ENCODE assay signal across 15 mouse cellular contexts in the genomic region with DNA sequence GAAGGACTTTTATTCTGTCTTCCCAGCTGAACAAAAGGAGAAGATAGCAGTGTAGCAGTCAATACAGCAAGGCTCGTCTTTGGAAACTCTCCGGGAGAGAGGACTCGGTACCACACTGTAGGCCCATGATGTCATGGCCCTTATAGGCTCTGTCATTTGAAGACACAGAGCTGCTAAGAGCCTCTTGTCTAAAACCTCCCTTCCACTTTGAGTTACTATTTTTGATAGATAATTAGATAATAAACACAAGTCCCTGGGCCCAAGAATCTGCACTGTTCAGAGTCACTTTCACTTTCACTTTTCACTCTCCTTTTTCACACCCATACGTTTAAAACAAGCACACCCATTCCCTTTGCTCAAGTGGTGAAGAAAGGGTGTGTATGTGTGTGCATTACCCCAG. TPM values are rescaled to one million over a fixed set of nuclear protein-coding genes. Genes with fewer than 3 reads are reported as not detected.
DNase-seq lines count a peak whose midpoint lies in the region; ATAC-seq and TF ChIP-seq lines count a peak whose summit lies in the region.
"Had no signal": no experiment of that assay in that cellular context is flagged by ENCODE, and none has a peak within 500 bp of the region (broad histone marks: within the 10 kb centered on the region; RNA-seq: fewer than 3 reads in every experiment).

No protein-coding gene starts in this region.

- H3K27ac ChIP-seq in heart, embryonic 16.5 days (ENCODE audit: low read length), result no peak overlapping the region
- peak overlapping the region; percentile 9; the same call in 1 of the 2 replicates for H3K27ac ChIP-seq in MEL (ENCODE audit: control insufficient read depth, low read depth, low read length)
- H3K27ac ChIP-seq in forebrain, embryonic 14.5 days (ENCODE audit: low read depth, low read length), result no peak overlapping the region
- H3K27ac ChIP-seq in midbrain, embryonic 10.5 days (replicated peaks), result no peak overlapping the region
- H3K27ac ChIP-seq: left cerebral cortex, adult 2 months had no signal

- no peak for TF ChIP-seq CTCF in MEL (IDR thresholded peaks at IDR 0.05 in 2 of 3, conservative IDR thresholded peaks at IDR 0.05 in 1 of 3; ENCODE audit: control insufficient read depth in 1 of 3, insufficient read depth in 1 of 3, low read depth in 2 of 3, low read length in 3 of 3, poor library complexity in 1 of 3, severe bottlenecking in 1 of 3)

- peak; percentile 41; the same call in 1 of the 2 replicates for ATAC-seq in heart, embryonic 16.5 days (replicated peaks; ENCODE audit: extremely low read depth, insufficient read depth, low FRiP score)
- no peak for ATAC-seq in forebrain, embryonic 14.5 days
- ATAC-seq: midbrain, embryonic 16.5 days had no signal

- TF ChIP-seq POLR2A in MEL (IDR thresholded peaks at IDR 0.05; ENCODE audit: control insufficient read depth in 1 of 2, insufficient read depth in 1 of 2, low read depth in 1 of 2, low read length in 2 of 2, poor library complexity in 1 of 2) (no peak), myocyte (IDR thresholded peaks at IDR 0.05; ENCODE audit: insufficient read length, low read depth) (no peak)

- WGBS in heart, embryonic 16.5 days, result 58% methylated on average over 4 of the region's 4 CpGs
- 82% methylated on average over 4 of the region's 4 CpGs for WGBS in forebrain, embryonic 14.5 days
- WGBS in midbrain, embryonic 10.5 days, result 86% methylated on average over 4 of the region's 4 CpGs

- no peaks in the 10 kb centered on the region for H3K27me3 ChIP-seq in heart, embryonic 16.5 days (ENCODE audit: control insufficient read depth, insufficient read depth, low read length)
- no peaks in the 10 kb centered on the region for H3K27me3 ChIP-seq in MEL (ENCODE audit: control insufficient read depth in 1 of 2, insufficient read depth in 2 of 2, low read length in 2 of 2)
- H3K27me3 ChIP-seq in myocyte (ENCODE audit: control insufficient read depth, insufficient read depth, insufficient read length), result no peaks in the 10 kb centered on the region
- H3K27me3 ChIP-seq in forebrain, embryonic 14.5 days (replicated peaks; ENCODE audit: control insufficient read depth, insufficient read depth, low read length), result no peaks in the 10 kb centered on the region
- no peaks in the 10 kb centered on the region for H3K27me3 ChIP-seq in midbrain, embryonic 10.5 days (ENCODE audit: low read depth, poor library complexity, severe bottlenecking)

- H3K9ac ChIP-seq in heart, embryonic 16.5 days (ENCODE audit: low read length), result no peak overlapping the region; the same call in 1 of the 2 replicates
- H3K9ac ChIP-seq in MEL (ENCODE audit: control insufficient read depth, low read depth, low read length, poor library complexity, severe bottlenecking), result peak overlapping the region; percentile 54
- no peak overlapping the region for H3K9ac ChIP-seq in forebrain, embryonic 14.5 days (ENCODE audit: low read length)

- no peaks in the 10 kb centered on the region for H3K9me3 ChIP-seq in heart, embryonic 16.5 days (replicated peaks; ENCODE audit: control insufficient read depth, low read length)
- H3K9me3 ChIP-seq in MEL (replicated peaks; ENCODE audit: insufficient read depth, low read length), result no peaks in the 10 kb centered on the region
- H3K9me3 ChIP-seq in forebrain, embryonic 14.5 days (replicated peaks; ENCODE audit: control insufficient read depth, low read length), result no peaks in the 10 kb centered on the region
- H3K9me3 ChIP-seq in midbrain, embryonic 10.5 days (replicated peaks), result no peaks in the 10 kb centered on the region

- no peak overlapping the region for H3ac ChIP-seq in myocyte (ENCODE audit: control insufficient read depth, insufficient read length)

- H3K79me2 ChIP-seq in MEL (ENCODE audit: control insufficient read depth, insufficient read depth, low read length, poor library complexity) (no peaks in the 10 kb centered on the region), myocyte (ENCODE audit: control insufficient read depth, insufficient read depth) (no peaks in the 10 kb centered on the region)

- DNase-seq in heart, adult 9 months (ENCODE audit: low spot score in 2 of 2), result no peak
- DNase-seq in MEL (ENCODE audit: low read depth, low spot score), result peak; percentile 44
- DNase-seq in induced T-regulatory cell, adult 2 months (ENCODE audit: low read depth), result peak; percentile 68
- no peak for DNase-seq in forebrain, embryonic 14.5 days (ENCODE audit: low spot score)
- DNase-seq in adrenal gland, postnatal 4 days (ENCODE audit: low spot score in 2 of 2), result no peak
- DNase-seq in midbrain, embryonic 10.5 days (ENCODE audit: low spot score), result no peak
- DNase-seq: adrenal gland, postnatal 25 days; cerebellum, postnatal 36 days; gastrocnemius, postnatal 14 days; lung, adult 2 months had no signal

- no peak for TF ChIP-seq RAD21 in MEL (IDR thresholded peaks at IDR 0.05; ENCODE audit: low read depth, low read length)

- peak overlapping the region; percentile 7 for H3K4me3 ChIP-seq in heart, embryonic 16.5 days (ENCODE audit: low read length)
- peak overlapping the region; percentile 37 to 41 for H3K4me3 ChIP-seq in MEL (ENCODE audit: control insufficient read depth in 1 of 2, insufficient read depth in 1 of 2, low read depth in 2 of 2, low read length in 2 of 2)
- no peak overlapping the region for H3K4me3 ChIP-seq in myocyte
- no peak overlapping the region for H3K4me3 ChIP-seq in forebrain, embryonic 14.5 days (ENCODE audit: low read depth, low read length)
- H3K4me3 ChIP-seq in midbrain, embryonic 10.5 days, result no peak overlapping the region
- H3K4me3 ChIP-seq: left cerebral cortex, adult 2 months had no signal

- no peak for TF ChIP-seq EP300 in MEL (IDR thresholded peaks at IDR 0.05; ENCODE audit: low read depth in 1 of 2, low read length in 2 of 2)

- H3K4me2 ChIP-seq in heart, embryonic 16.5 days (ENCODE audit: low read depth, low read length), result peak overlapping the region; percentile 52
- H3K4me2 ChIP-seq in myocyte (ENCODE audit: low read depth), result peak overlapping the region; percentile 61
- no peak overlapping the region for H3K4me2 ChIP-seq in forebrain, embryonic 14.5 days (ENCODE audit: low read length)

- no peaks in the 10 kb centered on the region; the same call in 1 of the 2 replicates for H3K4me1 ChIP-seq in heart, embryonic 16.5 days (ENCODE audit: control insufficient read depth, insufficient read depth, low read length)
- peaks cover 4 to 16% of the 10 kb centered on the region in 2 experiments for H3K4me1 ChIP-seq in MEL (ENCODE audit: control insufficient read depth in 1 of 2, insufficient read depth in 2 of 2, low read length in 2 of 2)
- H3K4me1 ChIP-seq in forebrain, embryonic 14.5 days (ENCODE audit: control insufficient read depth, insufficient read depth, low read length), result no peaks in the 10 kb centered on the region
- no peaks in the 10 kb centered on the region for H3K4me1 ChIP-seq in midbrain, embryonic 10.5 days

- peaks cover 15% of the 10 kb centered on the region for H3K36me3 ChIP-seq in heart, embryonic 16.5 days (ENCODE audit: control insufficient read depth, insufficient read depth)
- H3K36me3 ChIP-seq in MEL (ENCODE audit: control insufficient read depth in 1 of 2, insufficient read depth in 2 of 2, low read length in 2 of 2), result peaks cover 0 to 2% of the 10 kb centered on the region in 2 experiments; a peak in 2 of 4 replicates
- peaks cover 46% of the 10 kb centered on the region for H3K36me3 ChIP-seq in myocyte (ENCODE audit: control insufficient read depth, insufficient read depth)
- no peaks in the 10 kb centered on the region for H3K36me3 ChIP-seq in forebrain, embryonic 14.5 days (ENCODE audit: control insufficient read depth, insufficient read depth, low read length)
- H3K36me3 ChIP-seq in midbrain, embryonic 10.5 days, result peaks cover 72% of the 10 kb centered on the region

TF ChIP-seq in MEL, 35 proteins besides CTCF, POLR2A, EP300 and RAD21 (continues in another document):
- TF ChIP-seq ETS1 (IDR thresholded peaks at IDR 0.05; ENCODE audit: low read depth, low read length), result peak; percentile 48; the same call in 1 of the 2 replicates
- TF ChIP-seq KAT2A (conservative IDR thresholded peaks at IDR 0.05; ENCODE audit: low read depth, low read length), result no peak

TF ChIP-seq in myocyte, 11 proteins besides CTCF, POLR2A, EP300 and RAD21 (continues in another document):
- TF ChIP-seq REST (IDR thresholded peaks at IDR 0.05; ENCODE audit: insufficient read depth, insufficient read length) (no peak), MAX (IDR thresholded peaks at IDR 0.05; ENCODE audit: low read depth) (no peak), CEBPB (IDR thresholded peaks at IDR 0.05; ENCODE audit: insufficient read depth, poor library complexity, severe bottlenecking) (no peak)

RNA-seq across cellular contexts. Expression of a gene that starts 9.7 kb away (rescaled TPM):
- polyA plus RNA-seq in heart, embryonic 16.5 days (2015; fragmentation: Nextera tagmentation; extraction: Ambion mirVana), result 9.3 and 11.3 TPM in 2 replicates
- total RNA-seq in MEL (2012; rRNA removed), result 0.16 and 0.19 TPM in 2 replicates
- polyA plus RNA-seq in MEL (2012; ENCODE audit: insufficient read depth in 1 of 2, insufficient read length in 2 of 2, low read depth in 1 of 2, low replicate concordance in 2 of 2, missing spikeins in 1 of 2), result under 1 TPM in 1 of 2 experiments, not detected in 1; 0.11 TPM
- 3.2 TPM for polyA plus RNA-seq in myocyte (2012; fragmentation: generic; extraction: Trizol)
- polyA plus RNA-seq in forebrain, embryonic 14.5 days (2014; fragmentation: Nextera tagmentation; extraction: Ambion mirVana), result 0.46 and 0.93 TPM in 2 replicates
- total RNA-seq in adrenal gland, postnatal 4 days (2021), result 10 to 100 TPM in 1 of 2 experiments, 1 to 10 TPM in 1; 5.9 to 14.7 TPM
- polyA plus RNA-seq in midbrain, embryonic 10.5 days (2016; fragmentation: Nextera tagmentation; extraction: Ambion mirVana), result 0.22 and 0.57 TPM in 2 replicates

RNA-seq across cellular contexts. Expression of a gene that starts 16.2 kb away (rescaled TPM):
- polyA plus RNA-seq in heart, embryonic 16.5 days (2015; fragmentation: Nextera tagmentation; extraction: Ambion mirVana), result 25.3 and 26.1 TPM in 2 replicates
- 5.5 and 7.3 TPM in 2 replicates for total RNA-seq in MEL (2012; rRNA removed)
- polyA plus RNA-seq in MEL (2012; ENCODE audit: insufficient read depth in 1 of 2, insufficient read length in 2 of 2, low read depth in 1 of 2, low replicate concordance in 2 of 2, missing spikeins in 1 of 2), result 1 to 10 TPM in 1 of 2 experiments, not detected in 1; 9.5 TPM
- polyA plus RNA-seq in myocyte (2012; fragmentation: generic; extraction: Trizol), result 17.7 TPM
- polyA plus RNA-seq in forebrain, embryonic 14.5 days (2014; fragmentation: Nextera tagmentation; extraction: Ambion mirVana), result 7.1 and 8.6 TPM in 2 replicates
- total RNA-seq in adrenal gland, postnatal 4 days (2021), result 10 to 100 TPM; 19.1 to 20.3 TPM
- 29.8 and 32.9 TPM in 2 replicates for polyA plus RNA-seq in midbrain, embryonic 10.5 days (2016; fragmentation: Nextera tagmentation; extraction: Ambion mirVana)

RNA-seq across cellular contexts. Expression of a gene that starts 43.5 kb away (rescaled TPM):
- polyA plus RNA-seq in heart, embryonic 16.5 days (2015; fragmentation: Nextera tagmentation; extraction: Ambion mirVana), result not detected in 2 replicates
- not detected in 2 replicates for total RNA-seq in MEL (2012; rRNA removed)
- polyA plus RNA-seq in MEL (2012; ENCODE audit: insufficient read depth in 1 of 2, insufficient read length in 2 of 2, low read depth in 1 of 2, low replicate concordance in 2 of 2, missing spikeins in 1 of 2), result under 1 TPM in 1 of 2 experiments, not detected in 1; 0.19 TPM
- 0.12 TPM for polyA plus RNA-seq in myocyte (2012; fragmentation: generic; extraction: Trizol)
- not detected in 2 replicates for polyA plus RNA-seq in forebrain, embryonic 14.5 days (2014; fragmentation: Nextera tagmentation; extraction: Ambion mirVana)
- total RNA-seq in adrenal gland, postnatal 4 days (2021), result not detected
- not detected in 2 replicates for polyA plus RNA-seq in midbrain, embryonic 10.5 days (2016; fragmentation: Nextera tagmentation; extraction: Ambion mirVana)
- total RNA-seq: adrenal gland, postnatal 25 days; gastrocnemius, postnatal 14 days; left cerebral cortex, adult 2 months had no signal
- polyA plus RNA-seq: kidney, embryonic 16.5 days; lung, adult 2 months; midbrain, embryonic 16.5 days had no signal

Comparison
In these comparisons a context has a peak if more than half of its experiments do, and no peak if none do; other contexts are left out.
1. H3K4me3 ChIP-seq: peak in heart, embryonic 16.5 days (single experiment) and MEL (2 of 2); none in myocyte (single experiment), forebrain, embryonic 14.5 days (single experiment) and midbrain, embryonic 10.5 days (single experiment).
2. DNase-seq: peak in MEL (single experiment) and induced T-regulatory cell, adult 2 months (single experiment); none in heart, adult 9 months (0 of 2), forebrain, embryonic 14.5 days (single experiment), adrenal gland, postnatal 4 days (0 of 2) and midbrain, embryonic 10.5 days (single experiment).